10 mouse cellular contexts compared by ENCODE assay signal in genomic region chr5:142404307-142404706, GRCm38 (mm10). TPM values are rescaled to one million over a fixed set of nuclear protein-coding genes. Genes with fewer than 3 reads are reported as not detected.
DNase-seq lines count a peak whose midpoint lies in the region; ATAC-seq and TF ChIP-seq lines count a peak whose summit lies in the region.
"Had no signal": no experiment of that assay in that cellular context is flagged by ENCODE, and none has a peak within 500 bp of the region (broad histone marks: within the 10 kb centered on the region; RNA-seq: fewer than 3 reads in every experiment).

No protein-coding gene starts in this region.

- no peaks in the 10 kb centered on the region for H3K9me3 ChIP-seq in heart, embryonic 12.5 days (replicated peaks)
- H3K9me3 ChIP-seq in neural tube, embryonic 12.5 days: no peaks in the 10 kb centered on the region
- no peaks in the 10 kb centered on the region for H3K9me3 ChIP-seq in liver, embryonic 14.5 days (ENCODE audit: control insufficient read depth, low read length)
- H3K9me3 ChIP-seq in stomach, embryonic 16.5 days (replicated peaks; ENCODE audit: control insufficient read depth, low read length): no peaks in the 10 kb centered on the region

- ATAC-seq in heart, embryonic 12.5 days (ENCODE audit: insufficient number of reproducible peaks, low FRiP score): no peak
- ATAC-seq in neural tube, embryonic 12.5 days (ENCODE audit: low FRiP score, low read depth): no peak
- no peak for ATAC-seq in liver, embryonic 14.5 days (ENCODE audit: insufficient read depth)
- no peak for ATAC-seq in stomach, embryonic 16.5 days (ENCODE audit: insufficient read depth, low FRiP score)

- intact Hi-C loops in heart, postnatal 10 days (cut with DNase I): no loop called here

- DNase-seq in heart, postnatal 10 days: no peak
- DNase-seq in neural tube, embryonic 10.5 days (ENCODE audit: extremely low spot score, low spot score): no peak
- no peak for DNase-seq in liver, embryonic 14.5 days (ENCODE audit: low read depth in 3 of 3, low spot score in 3 of 3)
- no peak for DNase-seq in layer of hippocampus, adult 11-12 months (ENCODE audit: low spot score)
- DNase-seq in kidney, adult 9 months: no peak
- DNase-seq: gastrocnemius, postnatal 25 days; right cerebral cortex, postnatal 25 days had no signal

- WGBS in heart, embryonic 12.5 days: 100% methylated on average over 1 of the region's 1 CpGs
- WGBS in neural tube, embryonic 12.5 days: 88% methylated on average over 1 of the region's 1 CpGs
- WGBS in liver, embryonic 14.5 days (ENCODE audit: insufficient replicate concordance): 60% methylated on average over 1 of the region's 1 CpGs
- 76% methylated on average over 1 of the region's 1 CpGs for WGBS in stomach, embryonic 16.5 days

- TF ChIP-seq CTCF in liver, embryonic 14.5 days (IDR thresholded peaks at IDR 0.05; ENCODE audit: low read depth): no peak

- 0 out of 2 replicates have a peak overlapping the region, but pooled peaks have one; percentile 5 for H3K4me2 ChIP-seq in heart, embryonic 12.5 days
- H3K4me2 ChIP-seq in neural tube, embryonic 12.5 days (replicated peaks): peak overlapping the region; percentile 24; the same call in 1 of the 2 replicates
- peak overlapping the region; percentile 20; the same call in 1 of the 2 replicates for H3K4me2 ChIP-seq in liver, embryonic 14.5 days (ENCODE audit: low read depth)
- H3K4me2 ChIP-seq in stomach, embryonic 16.5 days (ENCODE audit: low read depth, low read length): peak overlapping the region; percentile 77

- H3K4me1 ChIP-seq in heart, embryonic 12.5 days (replicated peaks): peaks cover 49% of the 10 kb centered on the region
- H3K4me1 ChIP-seq in neural tube, embryonic 12.5 days: peaks cover 39% of the 10 kb centered on the region
- peaks cover 13 to 41% of the 10 kb centered on the region in 2 experiments for H3K4me1 ChIP-seq in liver, embryonic 14.5 days (replicated peaks; ENCODE audit: control insufficient read depth in 2 of 2, insufficient read depth in 2 of 2, low read length in 1 of 2)
- peaks cover 45% of the 10 kb centered on the region for H3K4me1 ChIP-seq in stomach, embryonic 16.5 days (ENCODE audit: control insufficient read depth, insufficient read depth, low read length)

- no peak overlapping the region for H3K4me3 ChIP-seq in heart, embryonic 12.5 days
- no peak overlapping the region for H3K4me3 ChIP-seq in neural tube, embryonic 12.5 days
- no peak overlapping the region for H3K4me3 ChIP-seq in liver, embryonic 14.5 days (ENCODE audit: insufficient read depth in 1 of 2, low read depth in 2 of 2, low read length in 2 of 2)
- 0 out of 2 replicates have a peak overlapping the region, but pooled peaks have one; percentile 4 for H3K4me3 ChIP-seq in stomach, embryonic 16.5 days (replicated peaks; ENCODE audit: low read length)

- no peaks in the 10 kb centered on the region for H3K27me3 ChIP-seq in heart, embryonic 12.5 days (replicated peaks)
- no peaks in the 10 kb centered on the region for H3K27me3 ChIP-seq in neural tube, embryonic 12.5 days (replicated peaks)
- no peaks in the 10 kb centered on the region for H3K27me3 ChIP-seq in liver, embryonic 14.5 days (ENCODE audit: control insufficient read depth, insufficient read depth, low read length)
- H3K27me3 ChIP-seq in stomach, embryonic 16.5 days (ENCODE audit: control insufficient read depth, insufficient read depth, low read length): no peaks in the 10 kb centered on the region

- H3K36me3 ChIP-seq in heart, embryonic 12.5 days: peaks cover 8% of the 10 kb centered on the region
- peaks cover 14% of the 10 kb centered on the region for H3K36me3 ChIP-seq in neural tube, embryonic 12.5 days
- no peaks in the 10 kb centered on the region for H3K36me3 ChIP-seq in liver, embryonic 14.5 days (replicated peaks; ENCODE audit: control insufficient read depth, insufficient read depth, low read depth)
- H3K36me3 ChIP-seq in stomach, embryonic 16.5 days (ENCODE audit: control insufficient read depth, insufficient read depth, low read length): no peaks in the 10 kb centered on the region

- no peak for TF ChIP-seq EP300 in liver, embryonic 14.5 days (IDR thresholded peaks at IDR 0.05; ENCODE audit: low read depth)

- H3K9ac ChIP-seq in heart, embryonic 12.5 days: 0 out of 2 replicates have a peak overlapping the region, but pooled peaks have one; percentile 31
- no peak overlapping the region for H3K9ac ChIP-seq in neural tube, embryonic 12.5 days
- H3K9ac ChIP-seq in liver, embryonic 14.5 days (replicated peaks): no peak overlapping the region
- H3K9ac ChIP-seq in stomach, embryonic 16.5 days (ENCODE audit: low read length): peak overlapping the region; percentile 16; the same call in 1 of the 2 replicates

- H3K27ac ChIP-seq in heart, embryonic 12.5 days (ENCODE audit: poor library complexity, severe bottlenecking): no peak overlapping the region
- no peak overlapping the region for H3K27ac ChIP-seq in neural tube, embryonic 12.5 days
- H3K27ac ChIP-seq in liver, embryonic 14.5 days: no peak overlapping the region
- no peak overlapping the region; the same call in 1 of the 2 replicates for H3K27ac ChIP-seq in stomach, embryonic 16.5 days (ENCODE audit: low read length)

RNA-seq across cellular contexts. Expression of gene Foxk1, which starts 3.0 kb away (rescaled TPM):
- polyA plus RNA-seq in heart, embryonic 12.5 days (2016; fragmentation: Nextera tagmentation; extraction: Ambion mirVana): 5.8 and 7.2 TPM in 2 replicates
- 10 to 100 TPM; 16.8 to 19.0 TPM for total RNA-seq in heart, postnatal 10 days (2021)
- 6.2 and 7.2 TPM in 2 replicates for polyA plus RNA-seq in neural tube, embryonic 12.5 days (2016; fragmentation: Nextera tagmentation; extraction: Ambion mirVana)
- 2.4 TPM in 2 replicates for polyA plus RNA-seq in liver, embryonic 14.5 days (2012; rRNA removed)
- polyA plus RNA-seq in liver, embryonic 14.5 days (2014; fragmentation: Nextera tagmentation; extraction: Ambion mirVana): 1.1 and 1.8 TPM in 2 replicates
- 3.5 and 3.7 TPM in 2 replicates for polyA plus RNA-seq in stomach, embryonic 16.5 days (2015; fragmentation: Nextera tagmentation; extraction: Ambion mirVana)

RNA-seq across cellular contexts. Expression of gene Ap5z1, which starts 59.4 kb away (rescaled TPM):
- 7.3 and 9.9 TPM in 2 replicates for polyA plus RNA-seq in heart, embryonic 12.5 days (2016; fragmentation: Nextera tagmentation; extraction: Ambion mirVana)
- 1 to 10 TPM; 6.4 to 8.1 TPM for total RNA-seq in heart, postnatal 10 days (2021)
- polyA plus RNA-seq in neural tube, embryonic 12.5 days (2016; fragmentation: Nextera tagmentation; extraction: Ambion mirVana): 15.7 and 17.7 TPM in 2 replicates
- 5.8 and 6.8 TPM in 2 replicates for polyA plus RNA-seq in liver, embryonic 14.5 days (2012; rRNA removed)
- 3.1 and 3.5 TPM in 2 replicates for polyA plus RNA-seq in liver, embryonic 14.5 days (2014; fragmentation: Nextera tagmentation; extraction: Ambion mirVana)
- polyA plus RNA-seq in stomach, embryonic 16.5 days (2015; fragmentation: Nextera tagmentation; extraction: Ambion mirVana): 9.5 and 10.4 TPM in 2 replicates

Comparison
In these comparisons a context has a peak if more than half of its experiments do, and no peak if none do; other contexts are left out.
1. H3K4me2 ChIP-seq: peak in every context shown above with its lines; median percentile 77 in stomach, embryonic 16.5 days; 24 in neural tube, embryonic 12.5 days; 20 in liver, embryonic 14.5 days; 5 in heart, embryonic 12.5 days.
2. H3K9ac ChIP-seq: peak in heart, embryonic 12.5 days (single experiment) and stomach, embryonic 16.5 days (single experiment); none in neural tube, embryonic 12.5 days (single experiment) and liver, embryonic 14.5 days (single experiment).